Mouse (Mus musculus) naive thymus-derived CD4-positive, alpha-beta T cell, adult 2 months (primary cell): Measurements from ENCODE around the gene Lrp1.
A peak's percentile ranks its signal among the peaks of the same experiment; 100 is the strongest.
"Not testable (repeated sequence)": the region's sequence is repeated elsewhere in the genome, so short reads cannot be mapped to it uniquely, and the experiment has no call there.

Experiments used
- DNase-seq: peaks from one replicate; pipeline ENCODE4 v3.0.0-alpha.2; 2011; ENCODE audit warnings: low read depth

Gene Lrp1

DNA sequence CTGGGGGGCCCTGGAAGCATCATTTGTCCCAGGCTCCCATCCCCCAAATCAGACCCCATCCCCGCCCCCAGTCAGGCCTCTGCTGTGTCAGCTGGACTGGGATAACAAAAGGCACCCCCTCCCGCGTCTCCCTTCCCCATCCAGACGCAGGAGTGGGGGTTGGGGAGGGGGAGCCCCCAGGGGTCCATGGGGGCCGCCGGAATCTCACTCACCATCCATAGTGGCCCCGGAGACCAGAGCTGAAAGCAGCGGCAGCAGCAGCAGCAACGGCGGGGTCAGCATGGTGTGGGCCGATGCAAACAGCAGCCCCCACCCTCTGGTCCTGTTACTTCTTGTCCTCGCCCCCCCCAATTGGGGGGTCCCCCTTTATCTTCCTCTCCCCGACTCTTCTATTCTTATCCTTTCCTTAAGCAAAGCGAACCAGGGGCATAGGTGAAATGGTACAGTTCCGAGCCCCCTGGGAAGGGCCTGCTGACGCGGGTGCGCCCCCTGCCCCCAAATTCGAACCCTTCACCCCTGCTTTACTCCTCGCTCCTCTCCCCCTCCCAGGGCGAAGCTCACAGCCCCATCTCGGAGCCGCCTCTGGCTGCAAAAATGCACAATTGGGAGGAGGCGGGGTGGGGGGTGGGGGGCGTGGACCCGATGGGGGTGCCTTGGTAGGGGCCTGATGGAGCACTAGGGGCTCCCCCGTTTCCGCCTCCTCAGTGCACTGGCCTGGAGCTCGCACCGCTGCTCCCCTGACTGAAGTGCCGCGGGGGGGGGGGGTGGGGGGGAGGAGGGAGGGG lies at the start of gene Lrp1:
Gene Lrp1, minus strand, starts transcription at position 743 of the 785 bp plus-strand sequence.
- DNase-seq = no peak

GRCm38 (mm10) chr10:127670185-127670584 lies 49.2 kb upstream of the Lrp1 start:
- peak; percentile 50 for DNase-seq

GRCm38 (mm10) chr10:127669170-127669569 lies 48.2 kb upstream of the Lrp1 start:
- no peak for DNase-seq

GRCm38 (mm10) chr10:127668093-127669050 lies 47.4 kb upstream of the Lrp1 start, which contains the start of gene Nab2:
Nab2 (minus strand) TSS chr10:127668568.
- peak; percentile 88 for DNase-seq

DNA sequence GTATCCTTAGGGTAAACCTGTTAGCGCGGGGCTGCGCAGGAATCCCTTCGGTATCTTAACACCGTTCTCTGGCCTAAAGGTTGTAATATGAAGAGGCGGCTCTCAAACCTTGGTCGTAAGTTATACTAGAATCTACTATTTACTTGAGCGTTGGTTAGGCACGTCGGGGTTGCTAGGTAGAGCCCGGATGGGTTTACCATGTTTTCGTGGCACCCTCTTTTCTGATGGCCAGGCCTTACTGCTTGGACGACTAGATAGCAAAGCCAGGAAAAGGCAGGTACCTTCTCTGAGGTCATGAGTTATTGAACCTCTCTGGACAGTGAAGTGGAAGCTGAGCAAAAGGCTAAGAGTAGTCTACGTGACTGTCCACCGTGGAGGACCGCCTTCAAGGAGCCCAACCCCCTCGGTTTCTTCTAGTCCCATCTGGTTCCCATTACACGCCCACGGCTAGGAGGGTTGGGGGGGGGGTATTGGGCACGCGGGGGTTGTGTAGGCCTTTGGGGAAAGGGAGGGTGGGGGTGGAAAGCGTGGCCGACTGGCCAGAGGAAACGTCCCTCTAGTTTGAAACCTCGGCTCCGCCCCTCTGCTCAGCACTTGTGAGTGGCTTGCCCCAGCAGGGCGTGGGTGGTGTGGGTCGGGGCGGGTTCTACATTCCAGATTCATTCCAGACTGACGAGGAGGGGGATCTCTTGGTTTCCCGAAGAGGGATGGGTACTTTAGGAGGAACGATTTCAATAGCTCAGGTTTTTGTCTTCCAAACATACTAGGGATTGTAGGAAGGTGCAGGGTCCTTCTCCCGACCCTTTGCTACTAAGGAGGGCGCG lies 46.5 kb upstream of the Lrp1 start:
- peak; percentile 85 for DNase-seq

DNA sequence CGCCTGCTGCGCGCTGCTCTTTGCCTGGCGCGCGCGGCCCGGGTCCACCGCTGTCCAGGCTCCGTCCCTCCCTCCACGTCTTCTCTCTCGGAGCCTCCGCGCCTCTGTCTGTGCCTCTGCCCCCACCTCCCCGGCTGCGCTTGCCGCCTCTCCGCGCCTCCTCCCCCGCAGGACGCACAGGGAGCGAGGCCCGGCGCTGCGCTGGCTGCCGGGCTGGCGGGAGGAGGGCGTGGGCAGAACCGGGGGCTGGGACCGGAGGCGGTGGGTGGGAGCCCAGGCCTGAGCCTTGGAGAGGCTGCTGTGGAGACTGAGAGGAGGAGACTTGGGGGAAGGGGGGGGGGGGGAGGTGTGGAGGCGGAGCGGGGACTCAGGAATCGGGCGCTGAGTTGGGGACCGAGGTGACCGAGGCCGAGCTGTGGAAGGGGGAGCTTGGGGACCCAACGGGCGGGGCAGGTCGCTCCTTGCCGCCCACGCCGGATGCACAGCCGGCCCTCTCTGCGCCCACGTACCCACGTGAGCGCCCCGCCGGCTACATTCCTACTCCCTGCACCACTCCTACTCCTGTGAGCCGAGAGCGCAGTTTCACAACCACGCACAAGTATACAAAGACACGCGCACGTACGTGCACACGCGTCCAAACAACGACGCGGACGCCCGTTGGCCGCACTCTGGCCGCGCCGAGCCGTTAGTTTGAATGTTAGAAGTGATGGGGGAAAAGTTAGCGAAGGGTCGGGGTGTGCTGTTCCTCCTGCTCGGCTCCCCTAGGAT lies 45.7 kb upstream of the Lrp1 start, which contains the start of gene Nemp1:
Gene Nemp1, plus strand, starts transcription at position 401 of the 768 bp plus-strand sequence.
- DNase-seq = peak; percentile 82

- peak; percentile 65 for DNase-seq
These were observed 44.6 kb upstream of the Lrp1 start for GRCm38 (mm10) chr10:127665366-127666181.

DNA sequence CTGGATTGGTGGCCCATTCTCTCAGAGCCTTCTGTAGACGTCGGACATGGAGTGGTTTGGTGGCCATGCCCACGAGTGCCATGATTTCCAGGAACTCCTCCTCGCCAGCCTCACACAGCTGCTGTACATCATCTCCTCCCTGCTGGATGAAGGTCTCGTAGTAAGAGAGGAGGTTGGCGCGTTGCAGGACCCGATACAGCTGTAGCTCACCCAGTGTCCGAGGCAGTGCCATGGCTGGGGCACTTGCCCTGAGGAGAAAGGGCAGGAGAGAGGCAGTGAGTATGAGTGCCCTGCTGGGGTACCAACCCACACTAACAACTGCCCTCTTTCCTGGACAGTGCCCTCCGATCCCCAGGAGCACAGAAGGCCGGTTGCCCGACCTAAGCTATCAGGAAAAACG lies 43.9 kb upstream of the Lrp1 start:
- DNase-seq = no peak

DNA sequence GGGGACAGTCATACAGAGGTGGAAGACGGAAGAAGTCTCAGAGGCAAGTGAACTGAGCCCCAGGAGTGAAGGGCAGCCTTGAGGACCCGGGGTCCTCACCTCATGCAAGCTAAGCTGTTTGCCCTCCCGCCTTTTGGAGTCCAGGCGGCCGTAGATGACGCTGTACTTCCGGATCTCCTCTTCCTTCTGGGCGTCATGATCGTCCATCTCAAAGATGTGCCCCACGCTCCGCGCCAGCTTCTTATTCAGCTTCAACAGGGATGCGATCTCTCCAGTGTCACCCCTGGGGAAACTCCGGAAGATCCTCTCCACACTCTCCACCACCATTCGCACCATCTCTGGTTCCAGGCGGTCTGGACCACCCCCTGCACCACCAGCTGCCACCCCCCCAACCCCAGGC lies 43.2 kb upstream of the Lrp1 start:
- no peak for DNase-seq

DNA sequence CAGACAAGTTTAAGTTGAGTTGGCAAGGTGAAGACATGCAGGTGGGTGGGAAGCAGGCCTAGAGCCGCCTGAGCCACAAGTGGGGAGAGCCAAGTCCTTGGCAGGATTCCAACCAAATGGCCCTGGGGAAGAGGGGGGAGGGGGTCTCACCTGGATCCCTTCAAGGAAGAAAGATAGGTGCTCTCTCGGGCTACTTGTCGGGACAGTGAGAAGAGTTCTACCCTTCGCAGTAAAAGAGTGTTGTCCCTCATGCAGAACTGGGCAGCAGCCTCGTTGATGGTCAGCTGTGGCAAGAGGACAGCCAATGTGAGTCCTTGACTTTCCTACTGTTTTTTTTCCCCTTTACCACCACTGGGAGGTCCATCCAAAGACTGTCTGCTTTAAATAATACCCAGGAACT lies 42.6 kb upstream of the Lrp1 start:
- no peak for DNase-seq

DNA sequence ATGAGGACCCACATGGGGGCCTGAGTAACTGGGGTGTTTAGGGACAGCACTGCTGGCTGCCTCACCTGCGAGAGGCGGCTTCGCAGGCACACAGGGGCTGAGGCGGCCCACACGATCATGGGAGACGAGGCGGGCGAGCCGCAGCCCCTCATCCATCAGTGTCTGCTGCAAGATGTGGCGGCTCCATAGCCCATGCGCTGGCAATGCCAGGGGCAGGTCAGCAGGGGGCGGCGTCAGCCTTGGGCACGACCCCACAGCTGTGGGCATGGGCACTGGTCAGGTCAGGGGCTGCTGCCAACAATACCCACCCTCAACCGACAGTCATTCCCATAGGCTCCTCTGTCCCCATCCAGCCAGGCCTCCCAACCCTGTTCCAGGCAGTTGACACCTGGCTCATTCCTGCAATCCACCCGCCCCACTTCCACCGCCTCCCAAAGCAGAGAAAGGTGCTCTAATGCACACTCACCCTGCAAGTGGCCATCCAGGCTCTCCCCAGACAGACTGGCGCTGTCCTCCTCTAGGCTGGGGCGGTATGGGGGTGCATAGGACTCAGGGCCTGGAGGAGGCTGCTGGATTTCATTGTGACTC lies 41.8 kb upstream of the Lrp1 start:
- peak; percentile 57 for DNase-seq

DNA sequence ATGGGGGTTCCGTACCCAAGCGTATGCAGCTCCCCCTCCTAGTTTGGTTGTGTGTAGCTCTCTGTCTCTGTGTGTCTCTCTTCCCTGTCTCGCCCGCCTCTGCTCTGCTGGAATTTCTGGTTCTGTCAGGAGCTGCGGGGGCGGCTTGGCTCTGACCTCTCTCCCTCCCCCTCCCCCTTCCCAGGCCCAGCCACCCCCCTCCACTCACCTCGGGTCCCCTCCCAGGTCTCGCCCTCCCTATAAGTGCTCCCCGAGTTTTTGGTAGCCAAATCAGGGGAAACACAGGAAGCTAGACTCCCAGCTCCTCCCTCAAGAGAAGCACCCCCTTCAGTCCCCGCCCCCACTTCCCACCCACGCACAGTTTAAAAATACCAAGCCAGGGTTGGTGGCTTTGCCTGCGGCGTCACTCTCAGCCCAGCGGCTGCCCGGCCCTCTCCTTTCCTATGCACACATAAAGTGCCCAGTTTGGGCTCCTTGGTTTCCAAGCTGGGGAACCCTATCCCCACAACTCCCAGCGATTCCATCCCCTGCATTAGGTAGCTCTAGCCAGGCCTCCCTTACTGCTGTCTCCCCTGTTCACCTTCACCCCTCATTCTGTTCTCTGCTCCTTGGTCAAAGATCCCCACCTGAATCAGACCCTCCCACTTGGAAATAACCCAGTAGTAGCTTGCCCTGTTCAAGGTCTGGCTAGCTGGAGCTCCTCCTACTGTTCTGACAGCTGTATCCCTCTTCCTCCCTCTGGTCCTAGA lies 41.1 kb upstream of the Lrp1 start:
- peak; percentile 85 for DNase-seq

GRCm38 (mm10) chr10:127661291-127661914 lies 40.5 kb upstream of the Lrp1 start:
- DNase-seq = no peak

GRCm38 (mm10) chr10:127659551-127659950 lies 38.6 kb upstream of the Lrp1 start:
- no peak for DNase-seq

GRCm38 (mm10) chr10:127658076-127658475 lies 37.1 kb upstream of the Lrp1 start:
- DNase-seq = no peak

- not testable (repeated sequence) for DNase-seq
These were observed 36.7 kb upstream of the Lrp1 start for GRCm38 (mm10) chr10:127657617-127658016.

DNA sequence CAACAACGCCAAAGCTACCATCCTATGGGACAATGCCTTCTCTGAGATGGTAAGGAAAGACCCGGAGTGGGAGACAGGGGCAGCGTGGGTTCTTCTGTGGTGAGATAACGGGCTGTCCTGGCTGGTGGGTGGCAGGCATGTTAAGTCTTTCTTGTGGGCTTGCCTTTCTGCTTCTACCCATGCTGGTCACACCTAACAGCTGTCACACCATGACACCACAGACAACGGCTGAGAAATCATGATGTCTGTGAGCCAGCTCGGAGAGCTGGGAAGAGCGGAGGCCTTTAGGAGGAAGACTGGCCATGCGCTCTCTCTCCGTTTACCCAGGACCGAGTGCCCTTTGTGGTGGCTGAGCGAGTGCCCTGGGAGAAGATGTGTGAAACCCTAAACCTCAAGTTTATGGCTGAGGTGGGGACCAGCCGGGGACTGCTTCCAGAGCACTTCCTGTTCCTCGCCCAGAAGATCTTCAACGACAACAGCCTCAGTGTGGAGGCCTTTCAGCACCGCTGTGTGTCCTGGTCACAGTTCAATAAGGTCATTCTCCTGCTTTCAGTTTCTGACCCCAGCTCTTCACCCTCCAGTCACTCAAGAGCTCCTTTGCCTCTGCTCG lies 34.1 kb upstream of the Lrp1 start:
- no peak for DNase-seq
